Mouse (Mus musculus) kidney, embryonic 16.5 days (tissue): ENCODE measurements around the gene Kazald1. TPM values are rescaled to one million over a fixed set of nuclear protein-coding genes. Genes with fewer than 3 reads are reported as not detected.

Experiments used
- ATAC-seq: fragments of 200-750 bp; cut with Nextera tagmentation; 2 replicates; pipeline ENCODE4 v1.8.0; 2017; ENCODE audit warnings: moderate TSS enrichment; ENCODE audit not compliant: low FRiP score, low TSS enrichment
- H3K27ac ChIP-seq: fragments of 300-500 bp; sonication (generic); 2 replicates; pipeline ENCODE4 v1.5.1; 2014; ENCODE audit warnings: low read length
- H3K27me3 ChIP-seq: fragments of 300-500 bp; sonication (generic); 2 replicates; pipeline ENCODE4 v1.6.1; 2014; ENCODE audit warnings: low read length, control low read depth, mixed read lengths; ENCODE audit not compliant: insufficient read depth
- H3K36me3 ChIP-seq: fragments of 300-500 bp; sonication (generic); 2 replicates; pipeline ENCODE4 v1.6.1; 2014; ENCODE audit warnings: low read length, control low read depth, mixed read lengths; ENCODE audit not compliant: insufficient read depth
- H3K4me1 ChIP-seq: fragments of 300-500 bp; sonication (generic); 2 replicates; pipeline ENCODE4 v1.6.1; 2014; ENCODE audit warnings: low read length, control low read depth, mixed read lengths; ENCODE audit not compliant: insufficient read depth
- H3K4me2 ChIP-seq: fragments of 300-500 bp; sonication (generic); replicated peaks from 2 replicates; pipeline ENCODE4 v1.6.1; 2014; ENCODE audit warnings: low read depth, low read length
- H3K4me3 ChIP-seq: fragments of 300-500 bp; sonication (generic); 2 replicates; pipeline ENCODE4 v1.5.1; 2014; ENCODE audit warnings: mild to moderate bottlenecking, low read length
- H3K9ac ChIP-seq: fragments of 300-500 bp; sonication (generic); replicated peaks from 2 replicates; pipeline ENCODE4 v1.6.1; 2014; ENCODE audit warnings: low read length
- H3K9me3 ChIP-seq: fragments of 300-500 bp; sonication (generic); 2 replicates; pipeline ENCODE4 v1.6.1; 2016; ENCODE audit warnings: low read length, control low read depth
- WGBS: fragments of 180-500 bp; shearing (Covaris S2); extraction: QIAGEN DNeasy Blood & Tissue Kit; methylation state at CpG from one replicate; pipeline ENCODE4 v1.1.7; 2014; 5-methylcytosine and 5-hydroxymethylcytosine counted together
- polyA plus RNA-seq: library from polyadenylated mRNA; unstranded; fragments of >200 nt; fragmentation: Nextera tagmentation; extraction: Ambion mirVana; gene quantifications from 2 replicates; pipeline ENCODE4 v1.2.1, GENCODE M21; 2015

Gene Kazald1
- polyA plus RNA-seq, 1 experiment from 2014 or later = 18.4 TPM

GRCm38 (mm10) chr19:45047935-45048643, 27.0 kb upstream of the Kazald1 start:
- H3K27me3 ChIP-seq = peaks cover 15% of the 10 kb centered on the region; the same call in 1 of the 2 replicates
- peak overlapping the region; percentile 91 for H3K27ac ChIP-seq
- H3K4me3 ChIP-seq = peak overlapping the region; percentile 54
- no peaks in the 10 kb centered on the region for H3K9me3 ChIP-seq
- H3K4me2 ChIP-seq = peak overlapping the region; percentile 78
- peaks cover 37% of the 10 kb centered on the region for H3K4me1 ChIP-seq
- peaks cover 10% of the 10 kb centered on the region for H3K36me3 ChIP-seq
- 33% methylated on average over 11 of the region's 11 CpGs for WGBS
- peak; percentile 50 for ATAC-seq
- H3K9ac ChIP-seq = peak overlapping the region; percentile 66

GRCm38 (mm10) chr19:45048644-45049365, 26.2 kb upstream of the Kazald1 start:
- 73% methylated on average over 12 of the region's 12 CpGs for WGBS
- peak overlapping the region; percentile 66 for H3K9ac ChIP-seq
- H3K27me3 ChIP-seq = peaks cover 15% of the 10 kb centered on the region; the same call in 1 of the 2 replicates

GRCm38 (mm10) chr19:45049523-45049922, 25.5 kb upstream of the Kazald1 start:
- ATAC-seq = no peak
- WGBS = 71% methylated on average over 9 of the region's 9 CpGs
- Histone ChIP-seq H3K9ac (no peak overlapping the region), H3K9me3 (no peaks in the 10 kb centered on the region), H3K27me3 (peaks cover 11% of the 10 kb centered on the region; the same call in 1 of the 2 replicates), H3K4me2 (no peak overlapping the region), H3K36me3 (peaks cover 13% of the 10 kb centered on the region), H3K27ac (no peak overlapping the region), H3K4me1 (peaks cover 36% of the 10 kb centered on the region), H3K4me3 (no peak overlapping the region)

More at GRCm38 (mm10) chr19:45048644-45049365, 26.2 kb upstream of the Kazald1 start:
- peaks cover 13% of the 10 kb centered on the region for H3K36me3 ChIP-seq
- no peak for ATAC-seq
- H3K4me1 ChIP-seq = peaks cover 39% of the 10 kb centered on the region
- H3K4me2 ChIP-seq = peak overlapping the region; percentile 78
- no peaks in the 10 kb centered on the region for H3K9me3 ChIP-seq
- peak overlapping the region; percentile 91 for H3K27ac ChIP-seq
- peak overlapping the region; percentile 54 for H3K4me3 ChIP-seq

- no peak overlapping the region for H3K27ac ChIP-seq
- ATAC-seq = no peak
- H3K9me3 ChIP-seq = no peaks in the 10 kb centered on the region
- no peak overlapping the region for H3K4me2 ChIP-seq
- H3K27me3 ChIP-seq = no peaks in the 10 kb centered on the region
- peaks cover 13% of the 10 kb centered on the region for H3K36me3 ChIP-seq
- peaks cover 26% of the 10 kb centered on the region for H3K4me1 ChIP-seq
- 81% methylated on average over 8 of the region's 8 CpGs for WGBS
- no peak overlapping the region for H3K4me3 ChIP-seq
- no peak overlapping the region for H3K9ac ChIP-seq
These were observed 21.6 kb upstream of the Kazald1 start for GRCm38 (mm10) chr19:45053451-45053850.

- Histone ChIP-seq H3K4me2 (no peak overlapping the region), H3K36me3 (peaks cover 13% of the 10 kb centered on the region), H3K9ac (no peak overlapping the region), H3K9me3 (no peaks in the 10 kb centered on the region), H3K27me3 (no peaks in the 10 kb centered on the region), H3K27ac (no peak overlapping the region), H3K4me1 (peaks cover 29% of the 10 kb centered on the region), H3K4me3 (no peak overlapping the region)
- no peak for ATAC-seq
- WGBS = 82% methylated on average over 6 of the region's 6 CpGs
These were observed 19.9 kb upstream of the Kazald1 start for GRCm38 (mm10) chr19:45054892-45055690.

- H3K27ac ChIP-seq = peak overlapping the region; percentile 51
- no peak overlapping the region for H3K4me2 ChIP-seq
- H3K9me3 ChIP-seq = no peaks in the 10 kb centered on the region
- no peak overlapping the region for H3K4me3 ChIP-seq
- 34% methylated on average over 4 of the region's 4 CpGs for WGBS
- H3K36me3 ChIP-seq = peaks cover 8% of the 10 kb centered on the region; the same call in 1 of the 2 replicates
- ATAC-seq = 0 out of 2 replicates have a peak, but pooled peaks have one; percentile 29
- no peaks in the 10 kb centered on the region for H3K27me3 ChIP-seq
- H3K9ac ChIP-seq = no peak overlapping the region; the same call in 1 of the 2 replicates
- H3K4me1 ChIP-seq = peaks cover 29% of the 10 kb centered on the region
These were observed 18.7 kb upstream of the Kazald1 start for GRCm38 (mm10) chr19:45056364-45056763.

- H3K27me3 ChIP-seq = no peaks in the 10 kb centered on the region
- peak overlapping the region; percentile 85 for H3K9ac ChIP-seq
- H3K27ac ChIP-seq = peak overlapping the region; percentile 98
- H3K9me3 ChIP-seq = no peaks in the 10 kb centered on the region
- WGBS = 62% methylated on average over 7 of the region's 7 CpGs
- ATAC-seq = no peak
- H3K4me2 ChIP-seq = peak overlapping the region; percentile 62
- H3K4me1 ChIP-seq = peaks cover 29% of the 10 kb centered on the region
- peaks cover 8% of the 10 kb centered on the region; the same call in 1 of the 2 replicates for H3K36me3 ChIP-seq
- H3K4me3 ChIP-seq = peak overlapping the region; percentile 62
These were observed 17.9 kb upstream of the Kazald1 start for GRCm38 (mm10) chr19:45056908-45057698.

GRCm38 (mm10) chr19:45057724-45058112, 17.3 kb upstream of the Kazald1 start:
- Histone ChIP-seq H3K4me3 (peak overlapping the region; percentile 62), H3K36me3 (peaks cover 4% of the 10 kb centered on the region; the same call in 1 of the 2 replicates), H3K9ac (peak overlapping the region; percentile 85), H3K4me1 (peaks cover 29% of the 10 kb centered on the region), H3K9me3 (no peaks in the 10 kb centered on the region), H3K27ac (peak overlapping the region; percentile 98), H3K27me3 (no peaks in the 10 kb centered on the region), H3K4me2 (peak overlapping the region; percentile 62)
- WGBS = 31% methylated on average over 7 of the region's 7 CpGs
- ATAC-seq = no peak
